Mouse (Mus musculus) spleen, embryonic (tissue): Measurements from ENCODE around the gene Opn1sw.

ENCODE experiments used
- CTCF ChIA-PET: fragments of 350-600 bp; sonication (Branson Sonifier 250); formaldehyde crosslinking; loops from one replicate; lab custom pipeline; 2022; lab: Charles Lee

Opn1sw gene

GRCm38 (mm10) chr6:29347189-29347588, 41.1 kb downstream of the Opn1sw start:
- CTCF ChIA-PET = interaction anchor here (0.6 kb wide), 1 partner anchor 825 kb away, joined by 6 read pairs; no protein-coding TSS in a partner anchor

- CTCF ChIA-PET = interaction anchor here (0.6 kb wide), 1 partner anchor 825 kb away, joined by 6 read pairs; no protein-coding TSS in a partner anchor
Observed at GRCm38 (mm10) chr6:29346512-29346911, 41.8 kb downstream of the Opn1sw start.

- CTCF ChIA-PET = interaction anchor here (0.6 kb wide), 1 partner anchor 1621 kb away, joined by 7 read pairs; no protein-coding TSS in a partner anchor
Observed at GRCm38 (mm10) chr6:29329514-29329913, 58.8 kb downstream of the Opn1sw start.

- CTCF ChIA-PET = no interaction called here
Observed at GRCm38 (mm10) chr6:29326961-29327360, 61.3 kb downstream of the Opn1sw start.
